Mouse (Mus musculus) liver, embryonic 14.5 days (tissue): Measurements from ENCODE around the gene Ctsd.

ENCODE experiments used
- CTCF ChIP-seq: IDR thresholded peaks from 2 replicates; pipeline ENCODE4 v1.5.1; 2016; ENCODE audit warnings: antibody characterized with exemption, low read depth, control low read depth
- EP300 ChIP-seq: IDR thresholded peaks from 2 replicates; pipeline ENCODE4 v1.6.1; 2016; ENCODE audit warnings: antibody characterized with exemption, low read depth

GRCm38 (mm10) chr7:142421826-142422225 is 34.0 kb upstream of the Ctsd start:
- TF ChIP-seq EP300 (no peak), CTCF (no peak)
